Mouse (Mus musculus) kidney, adult 8-10 months (tissue): ENCODE measurements at regions not wholly inside any gene's neighbourhood (a gene's known extent, or its start where the extent isn't known, plus 50 kb on each side); places are given as distances from the start of the nearest gene placed in this dataset.
A peak's percentile ranks its signal among the peaks of the same experiment; 100 is the strongest.

Experiments used
- DNase-seq, 2 experiments: peaks; one replicate each; pipeline ENCODE4 v3.0.0; 2022

DNA sequence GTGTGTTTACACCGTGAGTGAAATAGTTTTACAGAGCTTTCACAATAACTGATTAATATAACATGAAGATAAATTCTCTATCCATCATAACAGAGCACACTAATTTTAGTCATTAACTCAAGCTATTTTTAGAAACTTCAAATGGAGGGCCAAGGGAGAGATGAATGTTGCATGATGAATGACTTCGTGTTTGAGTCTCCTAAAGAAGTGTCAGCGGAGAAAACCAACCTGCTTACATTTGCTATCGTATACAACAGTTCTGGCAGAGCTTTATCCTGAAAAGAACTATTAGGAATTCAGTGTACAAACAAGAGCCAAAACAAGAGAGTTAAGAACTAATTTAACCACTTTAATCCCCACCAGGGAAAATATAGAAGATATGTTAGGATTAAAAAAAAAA lies 526.9 kb downstream of the Zpld1 start:
- no peak for DNase-seq

DNA sequence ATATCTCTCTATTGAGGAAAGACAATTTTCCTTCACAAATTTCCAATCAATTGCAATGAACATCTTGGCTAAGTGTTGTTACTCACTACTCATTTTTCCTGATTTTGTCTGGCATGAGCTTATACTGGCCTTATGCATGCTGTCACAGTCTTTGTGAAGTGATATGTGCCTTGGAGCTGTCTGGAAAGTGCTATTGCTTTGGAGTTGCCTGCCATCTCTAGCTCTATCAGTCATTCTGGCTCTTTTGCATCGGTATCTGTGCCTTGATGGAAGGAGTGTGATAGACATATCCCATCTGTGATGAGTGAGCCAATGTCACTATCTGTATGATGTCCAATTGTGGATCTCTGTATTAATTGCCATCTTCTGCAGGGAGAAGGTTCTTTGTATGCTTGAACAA lies 553.6 kb downstream of the Zpld1 start:
- DNase-seq: no peak

DNA sequence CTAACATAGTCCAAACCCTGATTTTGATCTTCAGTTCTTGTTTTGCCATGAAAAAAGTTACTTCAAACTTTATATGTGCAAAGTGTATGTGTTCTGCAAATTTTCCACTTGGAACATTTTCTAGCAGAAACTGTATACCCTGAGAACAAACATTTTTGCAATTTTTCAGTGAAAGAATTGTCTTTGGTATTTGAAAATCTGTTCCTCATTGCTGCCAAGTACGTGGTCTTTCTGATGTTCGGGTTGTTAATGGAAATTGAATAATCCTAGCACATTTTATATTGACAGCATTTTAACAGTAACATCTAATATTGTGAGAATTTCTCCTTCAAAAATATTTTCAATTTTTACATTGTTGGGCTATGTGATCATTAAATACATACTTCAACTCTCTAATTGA lies 564.3 kb downstream of the Zpld1 start:
- no peak for DNase-seq

DNA sequence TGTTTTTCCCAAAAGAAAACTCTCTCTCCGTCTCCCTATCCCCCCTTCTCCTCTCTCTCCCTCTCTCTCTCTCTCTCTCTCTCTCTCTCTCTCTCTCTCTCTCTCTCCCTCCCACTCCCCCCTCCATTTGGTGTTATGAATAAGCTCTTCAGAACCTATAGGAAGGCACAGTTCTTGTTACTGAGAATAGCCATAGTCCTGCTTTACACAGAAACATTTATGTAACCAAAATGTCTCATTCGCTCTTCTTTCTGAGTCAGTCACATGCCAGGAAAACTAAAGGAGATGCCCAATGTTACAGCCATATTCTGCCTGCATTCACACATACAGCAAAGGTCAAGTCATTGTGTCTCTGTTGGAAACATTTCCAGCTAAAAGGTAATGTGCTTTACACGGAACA lies 589.9 kb downstream of the Zpld1 start:
- no peak for DNase-seq

DNA sequence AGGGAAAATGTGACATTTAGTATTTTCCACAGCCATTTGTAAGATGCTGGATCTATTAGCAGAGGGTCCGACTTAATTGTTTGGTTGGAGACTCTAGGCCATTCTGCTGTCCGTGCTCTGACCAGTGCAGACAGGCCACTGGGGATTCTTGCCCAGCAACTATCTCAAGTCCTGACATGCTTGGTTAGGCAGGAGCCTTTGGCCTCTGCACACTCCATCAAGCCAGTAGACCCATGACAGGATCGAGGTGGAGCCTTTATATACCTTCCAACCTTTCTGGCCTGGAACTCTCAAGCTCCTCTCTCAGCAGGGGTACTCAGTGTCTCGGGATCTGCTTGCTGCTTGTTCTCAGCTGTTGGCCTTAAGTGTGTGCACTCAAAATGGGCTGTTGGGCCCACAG lies 615.0 kb downstream of the Zpld1 start:
- peak in 1 of 2 experiments; percentile 1 for DNase-seq

DNA sequence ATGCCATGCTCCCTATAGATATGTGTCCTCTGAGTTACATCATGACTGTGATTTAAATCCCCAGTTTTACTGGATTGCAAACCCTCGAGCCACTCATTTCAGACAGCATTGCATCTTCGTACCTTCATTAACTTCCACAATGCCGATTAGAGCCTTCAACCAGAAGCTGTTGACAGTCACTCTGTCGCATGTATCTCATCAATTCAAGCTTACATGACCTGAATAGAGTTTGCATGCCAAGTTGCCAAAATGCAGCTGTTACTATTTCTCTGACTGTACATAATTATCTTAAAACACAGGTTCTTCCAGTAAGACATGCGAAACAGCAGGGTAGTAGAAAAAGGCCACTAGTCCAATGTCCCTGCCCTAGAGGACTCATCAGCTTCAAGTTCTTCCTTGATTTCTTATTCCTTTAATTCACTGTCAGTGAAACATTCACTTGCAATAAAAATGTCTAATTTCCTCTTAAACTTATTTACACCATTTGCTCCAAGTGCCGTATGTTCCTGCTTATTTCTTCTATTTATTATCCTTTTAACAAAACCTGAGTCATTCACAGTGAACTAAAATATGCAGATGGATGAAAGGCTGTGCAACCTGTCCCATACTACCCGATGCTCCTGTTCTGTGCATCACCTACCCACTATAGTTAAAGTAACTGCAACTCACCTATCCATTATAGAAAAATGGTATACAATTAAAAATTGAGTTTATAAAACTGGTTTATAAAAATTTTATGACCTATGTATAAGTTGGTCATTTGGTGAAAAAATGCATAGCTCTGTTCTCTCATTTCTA lies 648.9 kb downstream of the Zpld1 start:
- DNase-seq: no peak

DNA sequence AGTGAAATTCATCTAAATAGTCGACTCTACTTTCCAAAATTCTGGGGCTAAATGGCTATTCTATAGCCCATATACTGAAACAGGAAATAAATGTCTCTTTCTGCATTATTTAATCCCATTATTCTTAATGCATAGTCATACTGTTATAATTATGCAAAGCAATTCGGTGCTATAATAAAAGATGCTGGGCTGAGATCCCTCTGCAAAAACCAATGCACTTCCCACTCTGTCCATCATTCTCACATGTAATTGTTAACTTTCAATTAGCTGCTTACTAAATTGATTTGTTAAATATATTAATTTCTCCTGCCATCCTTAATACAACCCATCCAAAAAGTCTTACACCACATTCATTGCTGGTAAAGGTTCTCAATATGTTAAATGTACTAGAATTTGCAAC lies 650.0 kb downstream of the Zpld1 start:
- no peak for DNase-seq

DNA sequence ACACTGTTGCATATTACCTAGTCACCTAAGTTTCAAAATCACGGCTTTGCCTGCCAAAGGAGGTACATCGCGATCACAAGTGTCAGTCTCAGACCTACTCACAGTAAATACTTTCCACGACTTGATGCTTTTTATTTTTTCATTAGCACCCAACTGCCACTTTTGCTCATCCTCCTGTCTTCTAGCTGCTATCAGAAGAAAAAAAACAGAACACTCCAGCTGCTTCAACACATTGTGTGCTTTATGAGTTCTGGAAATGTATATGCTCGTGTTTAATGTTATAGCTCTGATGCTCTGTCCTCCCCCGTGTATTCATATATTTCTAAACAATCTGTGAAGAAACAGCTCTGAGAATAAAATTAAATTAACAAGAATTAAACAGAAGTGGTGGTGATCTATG lies 651.5 kb downstream of the Zpld1 start:
- DNase-seq: no peak

DNA sequence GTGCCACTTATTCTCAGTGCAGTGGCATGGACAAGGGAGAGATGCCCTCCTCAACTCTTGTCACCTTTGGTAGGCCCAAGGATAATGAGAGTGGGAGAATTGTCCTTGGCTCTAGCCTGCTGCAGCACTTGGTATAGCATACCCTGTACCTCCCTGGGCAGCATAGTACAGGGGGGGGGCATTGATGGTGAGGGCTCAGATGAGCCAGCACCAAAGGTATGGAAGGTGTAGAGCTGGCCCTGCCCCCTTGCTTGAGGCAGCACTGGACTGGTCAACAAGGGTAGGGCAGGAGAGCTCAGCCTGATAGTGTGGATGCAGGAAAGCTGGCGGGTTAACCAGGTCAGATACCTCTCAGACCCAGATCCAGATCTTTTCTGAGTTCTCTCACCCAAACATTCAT lies 668.6 kb downstream of the Zpld1 start:
- DNase-seq: no peak

DNA sequence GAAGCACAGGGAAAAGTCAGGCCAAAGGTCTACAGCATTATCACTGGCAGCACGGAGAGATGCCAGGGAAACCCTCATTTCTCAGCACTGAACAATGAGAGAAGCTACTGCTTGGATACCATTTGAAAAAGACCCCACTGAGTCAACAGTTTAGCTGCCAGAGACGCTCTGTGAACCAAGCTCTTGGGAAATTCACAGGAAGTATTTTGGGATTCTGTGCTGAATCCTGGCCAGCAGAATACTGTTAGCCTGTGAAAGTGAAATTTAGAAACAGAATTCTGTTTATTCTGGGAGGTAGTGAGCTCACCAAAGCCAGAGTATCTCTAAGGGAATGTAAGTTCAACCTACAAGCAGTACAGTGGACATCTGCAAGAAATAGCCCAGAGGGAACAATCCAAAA lies 705.1 kb downstream of the Zpld1 start:
- no peak for DNase-seq
